Mouse (Mus musculus): Measurements from ENCODE around the gene Adcy7. TPM values are rescaled to one million over a fixed set of nuclear protein-coding genes. Genes with fewer than 3 reads are reported as not detected.

Gene Adcy7
- total RNA-seq, 2 experiments from 2014 or later = 9.4 to 10.3 TPM

- no peak for DNase-seq (ENCODE audit: extremely low spot score in 1 of 2, low spot score in 2 of 2)
Measured at GRCm38 (mm10) chr8:88318151-88318550, 45.9 kb downstream of the Adcy7 start.

GRCm38 (mm10) chr8:88320134-88320533 lies 47.9 kb downstream of the Adcy7 start:
- intact Hi-C loops (cut with DNase I) = no loop called here
- no peak for DNase-seq (ENCODE audit: extremely low spot score in 1 of 2, low spot score in 2 of 2)

More at GRCm38 (mm10) chr8:88318151-88318550, 45.9 kb downstream of the Adcy7 start:
- intact Hi-C loops (cut with DNase I) = no loop called here

- DNase-seq (ENCODE audit: extremely low spot score in 1 of 2, low spot score in 2 of 2) = no peak
- intact Hi-C loops (cut with DNase I) = no loop called here
Measured at GRCm38 (mm10) chr8:88321387-88321786, 49.2 kb downstream of the Adcy7 start.

GRCm38 (mm10) chr8:88323523-88323922 lies 51.3 kb downstream of the Adcy7 start:
- intact Hi-C loops (cut with DNase I) = no loop called here
- no peak for DNase-seq (ENCODE audit: extremely low spot score in 1 of 2, low spot score in 2 of 2)

- DNase-seq (ENCODE audit: extremely low spot score in 1 of 2, low spot score in 2 of 2) = no peak
- intact Hi-C loops (cut with DNase I) = no loop called here
Measured at GRCm38 (mm10) chr8:88324760-88325159, 52.6 kb downstream of the Adcy7 start.

- no peak for DNase-seq (ENCODE audit: extremely low spot score in 1 of 2, low spot score in 2 of 2)
- intact Hi-C loops (cut with DNase I) = no loop called here
Measured at GRCm38 (mm10) chr8:88325251-88325650, 53.0 kb downstream of the Adcy7 start.

- intact Hi-C loops (cut with DNase I) = no loop called here
- no peak for DNase-seq (ENCODE audit: extremely low spot score in 1 of 2, low spot score in 2 of 2)
Measured at GRCm38 (mm10) chr8:88325795-88326194, 53.6 kb downstream of the Adcy7 start.

GRCm38 (mm10) chr8:88326328-88326727 lies 54.1 kb downstream of the Adcy7 start:
- intact Hi-C loops (cut with DNase I) = no loop called here
- DNase-seq (ENCODE audit: extremely low spot score in 1 of 2, low spot score in 2 of 2) = no peak

GRCm38 (mm10) chr8:88328689-88329088 lies 56.5 kb downstream of the Adcy7 start:
- no peak for DNase-seq (ENCODE audit: extremely low spot score in 1 of 2, low spot score in 2 of 2)
- intact Hi-C loops (cut with DNase I) = no loop called here

- intact Hi-C loops (cut with DNase I) = no loop called here
- DNase-seq (ENCODE audit: extremely low spot score in 1 of 2, low spot score in 2 of 2) = no peak
Measured at GRCm38 (mm10) chr8:88330816-88331215, 58.6 kb downstream of the Adcy7 start.

- no peak for DNase-seq (ENCODE audit: extremely low spot score in 1 of 2, low spot score in 2 of 2)
- intact Hi-C loops (cut with DNase I) = no loop called here
Measured at GRCm38 (mm10) chr8:88334384-88334783, 62.2 kb downstream of the Adcy7 start.

- intact Hi-C loops (cut with DNase I) = no loop called here
- no peak for DNase-seq (ENCODE audit: extremely low spot score in 1 of 2, low spot score in 2 of 2)
Measured at GRCm38 (mm10) chr8:88334975-88335374, 62.8 kb downstream of the Adcy7 start.

GRCm38 (mm10) chr8:88339221-88339620 lies 67.0 kb downstream of the Adcy7 start:
- intact Hi-C loops (cut with DNase I) = no loop called here
- DNase-seq (ENCODE audit: extremely low spot score in 1 of 2, low spot score in 2 of 2) = peak in 1 of 2 experiments; percentile 31

- no peak for DNase-seq (ENCODE audit: extremely low spot score in 1 of 2, low spot score in 2 of 2)
- intact Hi-C loops (cut with DNase I) = no loop called here
Measured at GRCm38 (mm10) chr8:88339887-88340695, 67.9 kb downstream of the Adcy7 start.

- DNase-seq (ENCODE audit: extremely low spot score in 1 of 2, low spot score in 2 of 2) = no peak
- intact Hi-C loops (cut with DNase I) = no loop called here
Measured at GRCm38 (mm10) chr8:88342026-88342425, 69.8 kb downstream of the Adcy7 start.

GRCm38 (mm10) chr8:88349046-88349445 lies 76.8 kb downstream of the Adcy7 start:
- DNase-seq (ENCODE audit: extremely low spot score in 1 of 2, low spot score in 2 of 2) = no peak
- intact Hi-C loops (cut with DNase I) = no loop called here

- DNase-seq (ENCODE audit: extremely low spot score in 1 of 2, low spot score in 2 of 2) = no peak
Measured at GRCm38 (mm10) chr8:88357226-88357933, 85.2 kb downstream of the Adcy7 start.

GRCm38 (mm10) chr8:88357946-88358345 lies 85.7 kb downstream of the Adcy7 start:
- no peak for DNase-seq (ENCODE audit: extremely low spot score in 1 of 2, low spot score in 2 of 2)
- intact Hi-C loops (cut with DNase I) = loop anchor here (5.0 to 10.0 kb wide), 2 partner anchors 91 to 203 kb away; no protein-coding TSS in a partner anchor

More at GRCm38 (mm10) chr8:88357226-88357933, 85.2 kb downstream of the Adcy7 start:
- intact Hi-C loops (cut with DNase I) = loop anchor here (5.0 to 10.0 kb wide), 2 partner anchors 90 to 203 kb away; no protein-coding TSS in a partner anchor

GRCm38 (mm10) chr8:88359959-88360358 lies 87.8 kb downstream of the Adcy7 start:
- intact Hi-C loops (cut with DNase I) = loop anchor here (5.0 to 10.0 kb wide), 4 partner anchors 93 to 345 kb away; partner anchors contain the start of gene Nkd1
- DNase-seq (ENCODE audit: extremely low spot score in 1 of 2, low spot score in 2 of 2) = no peak
